Mouse (Mus musculus): ENCODE data around the gene Lhx6. TPM values are rescaled to one million over a fixed set of nuclear protein-coding genes. Genes with fewer than 3 reads are reported as not detected.

Gene Lhx6
- polyA plus RNA-seq, 1 experiment from 2014 or later: 13.8 TPM

DNA sequence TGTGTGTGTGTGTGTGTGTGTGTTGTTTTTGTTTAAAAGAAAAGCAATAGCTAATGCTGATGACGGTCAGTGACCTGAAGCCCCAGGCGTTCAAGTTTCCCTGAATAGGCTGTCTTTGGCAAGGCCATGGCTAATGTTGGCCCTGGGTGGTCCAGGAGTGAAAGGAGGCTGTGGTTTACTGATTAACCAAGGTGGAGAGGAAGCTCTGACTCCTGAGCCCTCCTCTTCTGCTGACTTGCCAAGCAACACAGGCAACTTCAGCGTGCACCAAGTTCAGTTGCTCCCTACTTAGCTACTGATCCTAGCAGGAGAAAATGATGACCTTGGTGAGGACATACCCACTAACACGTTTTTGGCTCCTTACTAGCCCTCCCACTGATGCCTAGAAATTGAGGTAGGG, 12.5 kb downstream of the Lhx6 start:
- WGBS: 9% methylated on average over 4 of the region's 4 CpGs

DNA sequence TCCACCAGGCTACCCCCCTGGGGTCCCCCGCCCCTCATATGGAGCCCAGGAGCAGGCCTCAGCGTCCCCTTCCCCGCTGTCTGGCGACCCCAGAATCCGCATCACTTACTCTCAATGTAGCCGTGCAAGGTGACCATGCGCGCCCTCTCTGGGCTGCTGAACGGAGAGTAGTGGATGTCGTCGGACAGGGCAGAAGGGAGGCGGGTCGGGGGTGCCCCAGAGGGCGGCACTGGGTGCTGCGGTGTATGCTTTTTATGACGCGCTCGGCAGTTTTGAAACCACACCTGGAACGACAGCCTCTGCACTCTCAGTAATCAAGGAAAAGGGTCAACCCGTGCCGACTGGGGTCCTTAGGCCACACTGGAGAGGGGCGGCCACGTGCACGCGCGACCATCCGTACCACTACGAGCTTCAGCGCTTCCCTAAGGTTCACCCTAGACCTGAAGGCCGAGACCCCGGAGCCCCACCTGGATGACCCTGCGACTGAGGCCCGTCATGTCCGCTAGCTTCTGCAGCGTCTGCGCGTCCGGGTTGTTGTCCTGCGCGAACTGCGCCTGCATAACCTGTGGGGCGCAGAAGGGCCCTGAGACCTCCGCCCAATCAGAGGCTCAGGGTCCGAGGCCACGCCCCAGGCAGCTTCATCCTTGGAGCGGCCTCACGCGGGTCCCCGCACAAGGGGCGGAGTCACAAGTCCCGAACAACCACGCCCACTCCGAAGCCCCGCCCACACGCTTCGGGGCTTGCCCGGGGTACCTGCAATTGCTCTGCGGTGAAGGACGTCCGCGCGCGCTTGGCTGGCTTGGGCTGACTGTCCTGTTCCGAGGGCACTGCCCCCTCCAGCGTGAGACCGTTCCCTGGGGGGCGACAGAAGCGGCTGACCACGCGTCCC, 14.1 kb downstream of the Lhx6 start:
- H3K27me3 ChIP-seq: peaks cover 99% of the 10 kb centered on the region
- peak overlapping the region; percentile 64 for H3K9ac ChIP-seq
- H3K4me2 ChIP-seq: peak overlapping the region; percentile 82
- no peak overlapping the region for H3K27ac ChIP-seq
- peaks cover 43% of the 10 kb centered on the region for H3K4me1 ChIP-seq
- ATAC-seq (ENCODE audit: insufficient number of reproducible peaks, insufficient read depth, low FRiP score, low TSS enrichment, low read depth): peak; percentile 76; the same call in 1 of the 2 replicates
- H3K4me3 ChIP-seq: peak overlapping the region; percentile 47
- WGBS: 4% methylated on average over 70 of the region's 70 CpGs
- H3K36me3 ChIP-seq: no peaks in the 10 kb centered on the region
- H3K9me3 ChIP-seq: no peaks in the 10 kb centered on the region

More for the DNA sequence above, 12.5 kb downstream of the Lhx6 start:
- Histone ChIP-seq H3K4me3 (no peak overlapping the region), H3K36me3 (no peaks in the 10 kb centered on the region), H3K4me2 (peak overlapping the region; percentile 7; the same call in 1 of the 2 replicates), H3K9ac (no peak overlapping the region), H3K4me1 (peaks cover 42% of the 10 kb centered on the region), H3K27me3 (peaks cover 99% of the 10 kb centered on the region), H3K27ac (peak overlapping the region; percentile 48), H3K9me3 (no peaks in the 10 kb centered on the region)
- no peak for ATAC-seq (ENCODE audit: insufficient number of reproducible peaks, insufficient read depth, low FRiP score, low TSS enrichment, low read depth)

DNA sequence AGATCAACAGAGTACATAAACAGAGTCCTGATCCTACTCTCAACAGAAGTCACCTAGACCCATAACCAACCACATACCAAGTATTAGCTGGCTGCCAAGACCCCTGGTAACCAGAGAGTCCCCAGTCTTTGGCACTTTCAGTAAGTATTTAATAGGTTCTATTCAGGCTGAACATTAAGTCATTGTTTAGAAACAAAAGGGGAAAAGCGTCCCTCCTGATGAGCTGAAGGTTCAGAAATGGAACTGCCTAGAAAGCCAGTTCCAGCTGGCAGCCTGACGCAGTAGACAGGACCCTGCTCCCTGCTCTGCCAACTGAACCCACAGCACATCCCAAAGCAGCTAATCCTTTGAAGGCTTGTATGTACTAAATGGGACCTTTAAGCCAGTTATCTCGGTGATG, 16.0 kb downstream of the Lhx6 start:
- Histone ChIP-seq H3K27ac (no peak overlapping the region), H3K4me3 (no peak overlapping the region), H3K9ac (no peak overlapping the region), H3K4me2 (no peak overlapping the region), H3K36me3 (no peaks in the 10 kb centered on the region), H3K9me3 (no peaks in the 10 kb centered on the region), H3K27me3 (peaks cover 88% of the 10 kb centered on the region), H3K4me1 (peaks cover 42% of the 10 kb centered on the region)
- no peak for ATAC-seq (ENCODE audit: insufficient number of reproducible peaks, insufficient read depth, low FRiP score, low TSS enrichment, low read depth)
- WGBS: 52% methylated on average over 3 of the region's 3 CpGs

DNA sequence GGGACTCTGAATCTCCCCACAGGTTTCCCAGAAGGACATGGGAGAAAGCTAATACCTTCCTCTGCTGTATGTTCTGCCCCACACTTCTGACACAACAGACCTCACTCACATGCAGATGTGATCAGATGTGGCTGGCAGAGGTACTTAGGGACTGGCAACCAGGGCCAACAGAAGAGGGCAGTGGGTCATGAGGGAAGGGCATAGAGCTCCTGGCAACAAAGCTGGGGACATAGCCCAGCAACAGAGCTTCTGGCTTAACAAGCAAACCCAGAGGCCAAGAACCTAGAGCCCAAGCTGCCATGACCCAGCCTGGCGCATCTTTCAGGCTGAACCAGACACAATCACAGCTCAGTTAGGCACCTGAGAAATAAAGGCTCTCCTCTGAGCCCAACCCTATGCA, 20.2 kb downstream of the Lhx6 start:
- Histone ChIP-seq H3K9me3 (no peaks in the 10 kb centered on the region), H3K27ac (no peak overlapping the region), H3K9ac (no peak overlapping the region), H3K4me1 (peaks cover 43% of the 10 kb centered on the region), H3K4me3 (no peak overlapping the region), H3K27me3 (peaks cover 47% of the 10 kb centered on the region), H3K36me3 (no peaks in the 10 kb centered on the region), H3K4me2 (no peak overlapping the region)
- no peak for ATAC-seq (ENCODE audit: insufficient number of reproducible peaks, insufficient read depth, low FRiP score, low TSS enrichment, low read depth)
- WGBS: 96% methylated on average over 1 of the region's 1 CpGs

DNA sequence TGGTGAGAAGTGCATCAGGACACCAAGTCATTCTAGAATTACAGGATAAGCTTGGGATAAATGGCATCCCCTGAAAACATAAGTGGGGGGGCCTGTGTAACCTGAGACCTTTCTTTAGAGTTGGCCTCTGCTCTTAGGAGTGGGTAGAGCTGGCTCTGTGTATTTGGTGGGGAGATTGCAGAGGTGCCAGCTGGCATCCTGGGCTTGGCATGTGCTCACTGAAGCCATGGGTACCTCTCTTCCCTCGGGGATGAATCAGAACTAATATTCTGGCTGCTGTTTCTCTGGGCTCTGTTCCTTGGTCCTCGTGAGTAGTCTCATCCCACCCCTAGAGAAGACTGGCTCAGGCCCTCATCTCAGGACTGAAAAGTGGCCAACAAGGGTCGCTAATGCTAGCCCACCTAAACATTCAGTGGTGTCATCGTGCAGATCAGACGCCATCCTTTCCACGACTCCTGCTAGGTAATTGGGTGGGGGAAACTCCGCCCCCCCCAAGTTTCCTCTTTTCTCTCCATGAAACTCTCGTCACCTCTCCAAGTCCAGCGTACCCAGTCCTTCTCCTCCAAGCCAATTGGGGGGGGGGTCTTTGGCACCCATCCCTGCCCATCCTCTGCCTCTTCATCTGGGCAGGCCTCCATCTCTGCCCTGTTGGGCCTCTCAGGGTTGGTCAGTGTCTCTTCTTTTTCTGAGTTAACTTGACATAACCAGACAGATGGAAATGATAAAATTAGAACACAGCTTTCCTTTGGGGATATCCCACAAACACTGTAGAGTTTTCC, 22.2 kb downstream of the Lhx6 start:
- Histone ChIP-seq H3K4me3 (no peak overlapping the region), H3K4me2 (no peak overlapping the region), H3K4me1 (peaks cover 59% of the 10 kb centered on the region), H3K27me3 (peaks cover 27% of the 10 kb centered on the region), H3K9ac (no peak overlapping the region), H3K9me3 (no peaks in the 10 kb centered on the region), H3K27ac (no peak overlapping the region), H3K36me3 (no peaks in the 10 kb centered on the region)
- ATAC-seq (ENCODE audit: insufficient number of reproducible peaks, insufficient read depth, low FRiP score, low TSS enrichment, low read depth): no peak
- WGBS: 76% methylated on average over 9 of the region's 9 CpGs

DNA sequence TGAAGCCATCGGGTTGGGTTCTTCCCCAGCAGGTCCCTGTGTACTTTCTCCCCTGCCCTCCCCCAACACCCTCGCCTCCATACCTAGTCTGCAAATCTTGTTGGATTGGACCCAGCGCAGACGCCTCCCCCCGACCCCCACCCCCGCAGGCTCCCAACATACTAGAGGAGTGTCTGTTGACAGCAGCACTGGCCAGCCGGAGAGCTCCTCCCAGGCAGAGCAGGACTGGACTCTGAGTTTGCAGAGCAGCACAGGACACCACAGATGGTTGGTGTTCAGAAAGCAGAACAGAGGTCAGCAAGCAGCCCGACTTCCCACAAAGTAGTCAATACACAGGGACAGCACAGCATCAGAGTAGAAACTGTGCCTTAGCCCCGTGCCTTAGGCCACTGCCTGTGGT, 23.8 kb downstream of the Lhx6 start:
- Histone ChIP-seq H3K4me3 (no peak overlapping the region), H3K9ac (no peak overlapping the region), H3K36me3 (no peaks in the 10 kb centered on the region), H3K27ac (peak overlapping the region; percentile 51; the same call in 1 of the 2 replicates), H3K4me1 (peaks cover 65% of the 10 kb centered on the region), H3K27me3 (peaks cover 12% of the 10 kb centered on the region), H3K9me3 (no peaks in the 10 kb centered on the region), H3K4me2 (no peak overlapping the region)
- ATAC-seq (ENCODE audit: insufficient number of reproducible peaks, insufficient read depth, low FRiP score, low TSS enrichment, low read depth): no peak; the same call in 1 of the 2 replicates
- 17% methylated on average over 9 of the region's 9 CpGs for WGBS

DNA sequence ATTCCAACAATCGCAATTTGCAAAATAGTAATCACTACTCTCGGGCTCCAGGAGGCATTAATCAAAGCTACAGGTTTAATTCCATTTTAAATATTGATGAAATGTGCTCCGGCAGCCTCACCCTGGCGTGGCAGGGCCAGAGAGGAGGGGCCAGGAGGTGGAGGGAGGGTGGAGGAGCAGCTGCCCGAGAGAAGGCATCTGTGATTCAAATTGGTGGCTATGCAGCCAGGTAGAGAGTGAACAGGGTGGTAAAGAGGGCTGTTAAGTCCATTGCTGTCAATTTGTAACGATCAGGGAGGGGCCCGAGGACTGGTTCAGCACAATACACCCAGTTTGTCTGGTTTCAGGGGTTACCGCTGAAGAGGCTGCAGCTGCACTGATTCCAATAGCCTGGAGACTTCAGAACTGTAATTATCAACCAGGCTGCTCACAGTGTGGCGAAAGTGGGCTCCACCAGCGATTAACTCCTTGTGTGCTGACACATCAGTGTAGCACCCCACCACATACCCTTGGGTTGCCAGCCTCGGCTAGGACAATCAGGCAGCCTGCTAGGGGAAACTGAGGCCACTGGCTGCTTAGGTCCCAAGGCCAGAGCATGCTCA, 27.9 kb downstream of the Lhx6 start:
- Histone ChIP-seq H3K27me3 (no peaks in the 10 kb centered on the region; the same call in 1 of the 2 replicates), H3K9ac (no peak overlapping the region), H3K36me3 (no peaks in the 10 kb centered on the region), H3K4me3 (no peak overlapping the region), H3K4me2 (peak overlapping the region; percentile 44), H3K27ac (no peak overlapping the region), H3K9me3 (no peaks in the 10 kb centered on the region), H3K4me1 (peaks cover 39% of the 10 kb centered on the region)
- no peak for ATAC-seq (ENCODE audit: insufficient number of reproducible peaks, insufficient read depth, low FRiP score, low TSS enrichment, low read depth)
- WGBS: 16% methylated on average over 11 of the region's 11 CpGs

DNA sequence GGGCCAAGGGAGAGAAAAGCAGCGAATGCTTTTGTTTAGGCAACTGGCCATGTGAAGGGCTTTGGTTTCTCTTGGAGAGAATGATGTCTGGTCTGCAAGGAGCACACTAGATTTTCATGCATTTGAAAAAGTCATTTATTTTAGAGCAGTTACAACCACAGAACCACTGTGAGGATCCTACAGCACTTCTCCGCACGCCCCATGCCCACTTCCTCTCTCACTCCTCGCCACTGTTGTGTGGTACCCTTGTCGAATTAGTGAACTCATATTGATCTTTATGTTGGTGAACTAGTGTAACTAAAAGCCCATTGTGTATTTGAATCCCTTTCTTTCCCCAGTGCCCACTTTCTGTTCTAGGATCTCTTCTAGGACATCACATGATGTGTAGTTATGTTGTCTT, 30.0 kb downstream of the Lhx6 start:
- Histone ChIP-seq H3K27me3 (no peaks in the 10 kb centered on the region; the same call in 1 of the 2 replicates), H3K4me1 (peaks cover 27% of the 10 kb centered on the region), H3K27ac (no peak overlapping the region), H3K9me3 (no peaks in the 10 kb centered on the region), H3K4me2 (no peak overlapping the region), H3K4me3 (no peak overlapping the region), H3K9ac (no peak overlapping the region), H3K36me3 (no peaks in the 10 kb centered on the region)
- WGBS: 85% methylated on average over 5 of the region's 5 CpGs
- ATAC-seq (ENCODE audit: insufficient number of reproducible peaks, insufficient read depth, low FRiP score, low TSS enrichment, low read depth): no peak

DNA sequence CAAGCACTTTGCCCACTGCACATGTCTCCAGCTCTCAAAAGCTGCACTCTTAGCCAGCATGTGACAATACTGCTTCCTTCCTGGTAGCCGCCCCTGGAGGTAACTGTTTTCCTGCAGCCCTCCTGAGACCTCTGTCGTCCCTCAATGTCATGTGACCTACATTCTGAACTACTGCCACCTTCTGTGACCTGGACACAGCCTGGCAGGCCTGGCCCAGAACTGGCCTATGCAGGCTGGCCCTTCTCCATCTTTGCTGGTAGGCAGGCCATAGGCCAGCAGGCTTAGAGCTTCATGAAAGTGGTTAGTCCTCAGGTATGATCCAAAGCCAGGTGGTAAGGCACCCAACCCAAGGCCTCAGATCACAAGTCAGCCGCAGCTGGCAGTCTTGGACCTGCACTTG, 31.4 kb downstream of the Lhx6 start:
- H3K9me3 ChIP-seq: no peaks in the 10 kb centered on the region
- no peak overlapping the region for H3K4me2 ChIP-seq
- no peaks in the 10 kb centered on the region; the same call in 1 of the 2 replicates for H3K27me3 ChIP-seq
- no peak for ATAC-seq (ENCODE audit: insufficient number of reproducible peaks, insufficient read depth, low FRiP score, low TSS enrichment, low read depth)
- 58% methylated on average over 3 of the region's 3 CpGs for WGBS
- no peak overlapping the region for H3K4me3 ChIP-seq
- H3K4me1 ChIP-seq: peaks cover 17% of the 10 kb centered on the region
- no peak overlapping the region for H3K9ac ChIP-seq
- no peak overlapping the region for H3K27ac ChIP-seq
- no peaks in the 10 kb centered on the region for H3K36me3 ChIP-seq

DNA sequence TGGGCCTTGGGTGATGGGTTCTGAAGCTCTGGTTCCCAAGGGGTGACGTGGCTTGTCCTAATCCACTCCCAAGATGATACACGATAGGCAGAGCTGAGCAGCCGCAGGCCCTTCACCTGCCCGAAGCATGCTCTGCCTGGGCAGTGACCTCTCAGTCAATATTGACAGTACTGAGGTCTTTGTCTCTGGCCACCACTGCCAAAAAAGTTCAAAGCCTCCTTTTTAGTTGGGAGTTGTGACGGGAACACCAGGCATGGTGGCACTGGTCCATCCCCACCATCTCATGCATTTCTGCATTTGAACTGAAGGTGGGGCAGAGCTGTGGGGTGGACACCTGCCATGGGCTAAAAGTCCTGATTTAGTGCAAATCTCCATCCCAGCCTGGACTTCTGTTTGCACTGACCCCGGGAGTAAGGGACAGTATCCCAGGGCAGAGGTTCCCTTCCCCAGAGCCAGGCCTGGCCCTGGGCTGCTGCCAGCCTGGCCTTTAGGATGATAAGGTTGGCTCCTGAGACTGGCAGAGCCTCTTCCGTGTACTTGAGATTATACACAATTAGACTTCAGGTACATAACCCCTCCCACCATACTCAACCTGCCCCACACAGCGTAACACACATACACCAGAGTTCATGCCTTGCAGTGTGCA, 33.4 kb downstream of the Lhx6 start:
- Histone ChIP-seq H3K4me1 (no peaks in the 10 kb centered on the region), H3K36me3 (no peaks in the 10 kb centered on the region), H3K27me3 (no peaks in the 10 kb centered on the region; the same call in 1 of the 2 replicates), H3K9ac (no peak overlapping the region), H3K27ac (no peak overlapping the region), H3K4me2 (no peak overlapping the region), H3K9me3 (no peaks in the 10 kb centered on the region), H3K4me3 (no peak overlapping the region)
- 77% methylated on average over 8 of the region's 8 CpGs for WGBS
- no peak for ATAC-seq (ENCODE audit: insufficient number of reproducible peaks, insufficient read depth, low FRiP score, low TSS enrichment, low read depth)

DNA sequence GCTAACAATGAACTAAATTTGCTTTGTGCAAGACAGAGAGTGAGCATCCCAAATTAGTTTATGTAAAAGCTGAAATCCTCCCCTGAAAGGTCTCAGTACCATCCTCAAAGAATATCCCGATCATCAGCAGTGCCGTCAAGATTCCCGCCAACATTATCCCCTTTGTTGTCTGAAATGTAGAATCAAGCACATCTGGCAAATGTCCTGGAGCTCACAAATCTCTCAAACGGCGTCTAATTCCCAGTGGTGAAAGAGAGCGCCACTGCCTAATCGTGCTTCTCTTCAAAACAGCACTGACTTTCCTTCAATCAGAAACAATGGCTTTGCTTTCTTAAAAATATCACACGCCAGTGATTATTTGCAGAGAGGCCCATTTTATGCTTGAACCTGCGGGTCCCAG, 38.1 kb downstream of the Lhx6 start:
- H3K9ac ChIP-seq: no peak overlapping the region
- no peaks in the 10 kb centered on the region for H3K27me3 ChIP-seq
- no peak for ATAC-seq (ENCODE audit: insufficient number of reproducible peaks, insufficient read depth, low FRiP score, low TSS enrichment, low read depth)
- H3K9me3 ChIP-seq: peaks cover 5% of the 10 kb centered on the region; the same call in 1 of the 2 replicates
- H3K4me2 ChIP-seq: no peak overlapping the region
- WGBS: 35% methylated on average over 9 of the region's 9 CpGs
- H3K36me3 ChIP-seq: no peaks in the 10 kb centered on the region
- no peaks in the 10 kb centered on the region for H3K4me1 ChIP-seq
- no peak overlapping the region for H3K4me3 ChIP-seq
- no peak overlapping the region for H3K27ac ChIP-seq

Measured in embryonic facial prominence, embryonic 13.5 days (tissue).